Mouse (Mus musculus) mouse trophoblast stem cell (cell line): ENCODE results near the gene Gja10.

ENCODE experiments used
- in situ Hi-C, 2 experiments: fragments of 300-500 bp; cut with MseI, MboI; formaldehyde crosslinking; loops; 2 replicates in 1 of 2; 3 replicates in 1 of 2; pipeline ENCODE4 v1.15.1; 2025

Gja10 gene

GRCm38 (mm10) chr4:32562319-32563115, 40.0 kb downstream of the Gja10 start:
- in situ Hi-C loops = loop anchor here in 1 of 2 experiments (10.0 kb wide), 1 partner anchor 508 kb away; no protein-coding TSS in a partner anchor

DNA sequence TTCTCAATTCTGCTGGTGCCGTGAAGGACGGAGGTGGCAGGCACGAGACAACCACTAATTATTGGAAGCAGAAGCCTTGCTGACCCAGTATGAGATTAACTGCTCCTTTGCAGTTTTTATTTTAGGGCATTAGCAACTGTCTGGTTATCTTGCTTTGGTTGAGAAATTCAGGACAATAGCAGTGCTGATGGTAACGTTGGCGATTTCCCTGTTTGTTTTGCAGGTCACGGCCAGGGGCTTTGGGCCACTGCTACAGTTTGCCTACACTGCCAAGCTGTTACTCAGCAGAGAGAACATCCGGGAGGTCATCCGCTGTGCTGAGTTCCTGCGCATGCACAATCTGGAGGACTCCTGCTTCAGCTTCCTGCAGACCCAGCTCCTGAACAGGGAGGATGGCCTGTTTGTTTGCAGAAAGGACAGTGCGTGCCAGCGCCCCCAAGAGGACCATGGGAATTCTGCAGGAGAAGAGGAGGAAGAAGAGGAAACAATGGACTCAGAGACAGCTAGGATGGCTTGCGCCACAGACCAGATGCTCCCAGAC, 40.9 kb downstream of the Gja10 start:
- in situ Hi-C loops = loop anchor here in 1 of 2 experiments (10.0 kb wide), 1 partner anchor 507 kb away; no protein-coding TSS in a partner anchor

GRCm38 (mm10) chr4:32560724-32561554, 41.6 kb downstream of the Gja10 start:
- in situ Hi-C loops = loop anchor here in 1 of 2 experiments (10.0 kb wide), 1 partner anchor 506 kb away; no protein-coding TSS in a partner anchor

DNA sequence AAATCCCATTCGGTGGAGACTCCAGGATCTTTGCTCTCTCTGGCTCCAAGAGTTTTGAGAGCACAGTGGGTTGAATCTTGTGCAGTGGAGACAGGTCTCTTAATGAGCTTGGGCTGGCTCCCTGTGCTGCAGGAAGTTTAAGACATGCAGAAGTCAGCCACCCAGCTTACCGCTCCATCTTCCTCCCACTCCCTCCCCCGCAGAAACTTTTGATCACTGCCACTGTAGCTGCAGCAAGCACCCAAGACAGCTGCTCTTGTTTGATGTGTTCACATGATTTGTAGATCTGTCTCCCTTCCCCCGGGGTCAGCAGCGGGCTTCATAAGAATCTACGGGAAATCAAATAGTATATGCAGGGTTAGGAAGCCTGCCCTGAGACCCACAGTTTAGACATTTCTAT, 42.3 kb downstream of the Gja10 start:
- in situ Hi-C loops = loop anchor here in 1 of 2 experiments (10.0 kb wide), 1 partner anchor 505 kb away; no protein-coding TSS in a partner anchor

DNA sequence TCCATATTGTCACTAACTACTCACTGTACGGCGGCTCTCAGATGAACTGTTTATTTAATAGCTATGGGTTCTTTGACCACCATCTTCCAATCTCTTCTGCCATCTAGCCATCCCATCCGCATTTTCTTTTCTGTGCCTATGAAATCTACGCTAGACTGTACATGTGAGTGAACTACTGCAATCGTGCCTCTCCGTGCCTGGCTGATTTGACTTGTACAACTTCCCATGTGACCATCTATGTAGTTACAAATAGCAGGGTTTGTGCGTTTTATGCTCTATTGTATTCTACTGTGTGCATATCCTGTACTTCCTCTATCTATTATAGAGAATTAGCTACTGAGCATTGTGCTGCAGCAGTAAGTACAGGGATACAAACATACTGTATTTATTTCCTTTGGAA, 47.1 kb downstream of the Gja10 start:
- in situ Hi-C loops = loop anchor here (10.0 kb wide), 2 partner anchors 301 to 501 kb away; no protein-coding TSS in a partner anchor

DNA sequence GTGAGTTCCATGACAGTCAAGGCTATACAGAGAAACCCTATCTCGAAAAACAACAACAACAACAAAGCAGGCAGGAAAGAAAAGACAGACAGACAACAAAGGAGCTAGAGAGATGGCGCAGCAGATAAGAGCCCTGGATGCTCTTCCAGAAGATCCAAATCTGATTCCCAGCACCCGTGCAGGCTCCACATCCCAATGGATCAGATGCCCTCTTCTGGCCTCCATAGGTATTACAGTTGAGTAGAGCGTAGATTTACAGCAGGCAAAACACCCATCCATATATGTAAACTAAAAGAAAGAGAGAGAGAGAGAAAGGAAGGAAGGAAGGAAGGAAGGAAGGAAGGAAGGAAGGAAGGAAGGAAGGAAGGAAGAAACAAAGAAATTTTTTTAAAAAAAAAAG, 51.2 kb downstream of the Gja10 start:
- in situ Hi-C loops = loop anchor here (10.0 kb wide), 2 partner anchors 297 to 497 kb away; no protein-coding TSS in a partner anchor

DNA sequence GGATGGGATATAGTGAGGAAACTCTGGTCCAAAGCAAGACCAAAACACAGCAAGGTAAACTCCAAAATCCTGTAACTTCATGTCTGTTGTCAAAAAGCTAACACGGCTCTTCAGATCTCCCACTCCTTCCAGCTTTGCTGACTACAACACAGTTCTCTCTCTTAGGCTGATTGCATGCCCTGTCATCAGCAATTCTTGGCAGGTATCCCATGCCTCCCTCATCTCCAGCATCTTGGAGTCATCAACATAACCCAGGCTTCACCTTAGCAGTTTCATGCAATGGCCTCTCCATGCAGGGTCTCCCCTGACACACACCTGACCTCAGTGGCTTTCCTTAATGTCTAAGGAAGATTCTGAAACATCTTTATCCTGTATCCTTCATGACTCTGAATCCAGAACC, 53.4 kb downstream of the Gja10 start:
- in situ Hi-C loops = no loop called here
